Mouse (Mus musculus) gastrocnemius, postnatal 36 days (tissue): ENCODE measurements around the gene Vmn1r1. TPM values are rescaled to one million over a fixed set of nuclear protein-coding genes. Genes with fewer than 3 reads are reported as not detected.
"Not testable (repeated sequence)": the region's sequence is repeated elsewhere in the genome, so short reads cannot be mapped to it uniquely, and the experiment has no call there.

Experiments
- DNase-seq, 2 experiments: peaks; one replicate each; pipeline ENCODE4 v3.0.0; 2022
- intact Hi-C: fragments of 180-260 bp; cut with DNase I; formaldehyde crosslinking; loops from one replicate; pipeline ENCODE4 v1.15.1; 2025
- long read RNA-seq, 2 experiments: library from polyadenylated mRNA; stranded (forward); transcript quantifications; one replicate each; pipeline ENCODE4 v2.0.0; 2021
- total RNA-seq, 2 experiments: library from RNA; stranded (reverse); gene quantifications; 2 replicates each; pipeline ENCODE4 v1.2.3; 2021

Vmn1r1 gene
- total RNA-seq = not detected
- long read RNA-seq, experiment 1 = 0 reads
- long read RNA-seq, experiment 2 = 0 reads

DNA sequence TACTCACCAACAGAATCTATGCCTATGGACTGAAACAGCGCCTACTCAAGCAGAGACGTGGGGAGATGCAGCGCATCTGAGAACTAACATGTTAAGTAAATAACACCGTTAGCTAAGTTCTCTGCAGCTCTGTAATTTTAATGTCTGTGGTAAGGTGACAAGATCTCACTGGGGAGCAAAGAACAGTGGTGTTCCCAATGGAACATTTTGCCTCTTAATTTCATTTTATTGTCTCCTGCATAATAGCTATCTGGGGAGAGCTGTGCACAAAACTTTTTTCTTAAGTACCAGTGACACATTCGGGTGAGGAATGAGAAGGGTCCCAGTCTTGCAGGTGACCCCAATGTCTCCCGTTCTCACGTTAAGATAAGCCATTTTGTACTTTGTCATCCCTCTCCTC lies at the start of gene Vmn1r1:
Gene Vmn1r1 (minus strand): TSS at position 101 of the 400 bp plus-strand sequence.
- intact Hi-C loops = no loop called here
- no peak for DNase-seq

GRCm38 (mm10) chr1:182210322-182210721 lies 46.0 kb upstream of the Vmn1r1 start:
- intact Hi-C loops = no loop called here
- DNase-seq = no peak

GRCm38 (mm10) chr1:182192581-182192980 lies 28.3 kb upstream of the Vmn1r1 start:
- intact Hi-C loops = no loop called here
- no peak for DNase-seq

- DNase-seq = no peak
- intact Hi-C loops = no loop called here
These were observed 27.7 kb upstream of the Vmn1r1 start for GRCm38 (mm10) chr1:182191816-182192545.

DNA sequence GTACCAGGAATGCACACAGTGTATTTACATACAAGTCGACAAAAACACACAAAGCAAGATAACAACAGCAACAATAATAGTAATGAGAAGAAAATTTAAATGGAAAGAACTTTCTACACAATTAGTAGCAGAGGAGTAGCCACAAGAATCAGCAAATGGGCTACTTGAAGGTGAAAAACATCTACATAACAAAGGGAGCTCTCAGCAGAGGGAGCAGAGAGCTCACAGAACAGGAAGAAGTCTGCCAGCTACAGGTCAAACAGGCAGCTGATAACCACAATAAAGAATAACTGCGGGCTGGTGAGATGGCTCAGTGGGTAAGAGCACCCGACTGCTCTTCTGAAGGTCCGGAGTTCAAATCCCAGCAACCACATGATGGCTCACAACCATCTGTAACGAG lies 26.9 kb upstream of the Vmn1r1 start:
- no peak for DNase-seq
- intact Hi-C loops = no loop called here

DNA sequence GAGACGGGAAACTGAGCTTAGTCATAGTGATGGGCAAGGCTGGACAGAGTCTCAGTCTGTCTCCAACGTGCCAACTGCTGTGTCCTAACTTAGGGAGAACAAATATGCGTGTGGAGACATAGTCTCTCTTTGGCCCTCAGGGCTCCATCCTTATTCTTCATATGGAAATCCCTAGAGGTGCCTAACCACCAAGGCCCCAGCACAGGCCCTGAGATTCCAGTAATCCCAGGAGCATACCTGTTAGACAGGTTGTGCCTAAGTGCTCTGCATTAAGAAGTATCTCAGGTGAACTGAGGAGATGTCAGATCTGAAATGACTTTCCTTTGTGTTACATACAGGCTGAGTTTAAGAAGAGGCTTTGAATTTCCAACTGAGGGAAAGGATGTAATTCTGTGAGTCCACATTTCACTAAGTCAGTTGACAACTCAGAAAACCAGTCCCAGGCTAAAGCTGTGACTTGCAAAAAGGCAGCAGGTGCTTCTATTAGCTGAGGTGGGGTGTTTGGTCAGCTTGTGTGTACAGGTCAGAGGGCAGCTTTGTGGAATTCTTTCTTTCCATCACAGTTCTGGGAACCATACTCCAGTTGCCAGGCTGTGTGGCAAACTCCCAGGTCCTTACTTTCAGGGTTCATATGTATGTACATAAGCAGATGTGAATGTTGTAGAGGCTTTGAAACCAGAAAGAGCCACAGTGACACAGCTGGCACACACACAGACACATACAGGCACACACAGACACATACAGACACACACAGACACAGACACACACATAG lies 25.6 kb upstream of the Vmn1r1 start:
- intact Hi-C loops = no loop called here

GRCm38 (mm10) chr1:182182449-182182848 lies 18.2 kb upstream of the Vmn1r1 start:
- intact Hi-C loops, DNase-seq: not testable (repeated sequence)

More for the DNA sequence above, 25.6 kb upstream of the Vmn1r1 start:
- DNase-seq = no peak

DNA sequence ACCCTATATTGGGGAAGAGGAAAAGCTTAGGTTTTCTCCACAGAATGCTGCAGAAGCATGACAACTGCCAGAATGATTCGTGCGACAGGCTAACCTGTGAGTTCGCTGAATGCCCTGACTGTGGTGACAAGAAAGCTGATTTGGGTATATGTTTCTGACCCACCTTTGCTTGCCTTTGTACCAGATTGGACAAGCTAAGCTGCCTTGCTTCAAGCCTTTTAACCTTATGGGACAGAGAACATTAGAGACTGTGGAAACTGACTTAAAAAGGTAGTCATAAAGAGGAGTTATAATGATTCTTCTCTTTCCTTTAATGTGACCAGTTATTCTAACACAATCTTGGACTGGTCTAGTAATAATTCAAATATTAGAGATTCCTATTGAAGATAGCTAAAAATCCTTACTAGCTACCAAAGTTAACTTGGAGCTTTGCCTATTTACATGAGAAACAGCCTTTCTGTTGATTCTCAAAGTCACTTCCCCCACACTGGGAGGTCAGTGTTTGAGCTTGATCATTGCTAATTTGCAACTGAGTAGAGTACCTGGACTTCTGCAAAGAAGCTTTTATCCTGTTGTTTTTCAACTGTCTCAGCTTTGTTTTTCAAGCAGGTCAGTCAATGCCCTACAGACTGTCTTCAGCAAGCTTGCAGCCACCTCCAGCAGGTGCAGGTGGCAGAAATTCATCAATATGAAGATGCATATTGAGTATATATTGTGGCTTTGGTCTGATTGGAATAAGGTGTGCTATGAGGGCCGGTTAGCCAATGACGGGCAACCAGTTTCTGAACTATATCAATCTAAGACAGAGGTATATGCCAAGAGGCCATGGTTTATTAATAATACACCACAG lies 17.4 kb upstream of the Vmn1r1 start:
- no peak for DNase-seq
- intact Hi-C loops = no loop called here

GRCm38 (mm10) chr1:182176985-182177384 lies 12.7 kb upstream of the Vmn1r1 start:
- intact Hi-C loops = not testable (repeated sequence)

GRCm38 (mm10) chr1:182170206-182170605 lies 5.9 kb upstream of the Vmn1r1 start:
- DNase-seq, intact Hi-C loops: not testable (repeated sequence)

More at GRCm38 (mm10) chr1:182176985-182177384, 12.7 kb upstream of the Vmn1r1 start:
- not testable (repeated sequence) for DNase-seq

- no peak for DNase-seq
- intact Hi-C loops = no loop called here
These were observed 1.3 kb downstream of the Vmn1r1 start for GRCm38 (mm10) chr1:182162951-182163350.

DNA sequence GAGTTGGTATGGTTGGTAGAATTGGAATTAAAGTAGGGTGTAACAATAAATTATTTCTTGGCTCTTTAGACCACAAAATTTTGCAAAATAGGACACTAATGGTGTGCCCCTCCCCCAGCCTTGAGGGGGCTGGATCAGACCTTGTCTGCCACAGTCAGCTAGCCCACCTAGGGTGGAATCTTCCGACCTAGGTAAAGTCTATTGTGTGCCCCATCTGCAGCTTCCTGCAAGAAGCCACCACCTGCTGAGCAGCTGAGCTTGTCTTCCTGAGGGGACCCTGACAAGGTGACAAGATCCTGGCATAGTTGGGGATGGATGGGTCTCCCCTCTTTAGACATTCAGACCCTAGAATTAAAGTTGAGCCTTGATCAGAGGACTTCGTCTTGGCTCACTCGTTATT lies 4.7 kb downstream of the Vmn1r1 start:
- DNase-seq = no peak
- intact Hi-C loops = no loop called here

- no peak for DNase-seq
- intact Hi-C loops = no loop called here
These were observed 6.6 kb downstream of the Vmn1r1 start for GRCm38 (mm10) chr1:182157734-182158133.

- no peak for DNase-seq
- intact Hi-C loops = loop anchor here (2.0 kb wide), 1 partner anchor 47 kb away; no protein-coding TSS in a partner anchor
These were observed 14.3 kb downstream of the Vmn1r1 start for GRCm38 (mm10) chr1:182149966-182150365.

DNA sequence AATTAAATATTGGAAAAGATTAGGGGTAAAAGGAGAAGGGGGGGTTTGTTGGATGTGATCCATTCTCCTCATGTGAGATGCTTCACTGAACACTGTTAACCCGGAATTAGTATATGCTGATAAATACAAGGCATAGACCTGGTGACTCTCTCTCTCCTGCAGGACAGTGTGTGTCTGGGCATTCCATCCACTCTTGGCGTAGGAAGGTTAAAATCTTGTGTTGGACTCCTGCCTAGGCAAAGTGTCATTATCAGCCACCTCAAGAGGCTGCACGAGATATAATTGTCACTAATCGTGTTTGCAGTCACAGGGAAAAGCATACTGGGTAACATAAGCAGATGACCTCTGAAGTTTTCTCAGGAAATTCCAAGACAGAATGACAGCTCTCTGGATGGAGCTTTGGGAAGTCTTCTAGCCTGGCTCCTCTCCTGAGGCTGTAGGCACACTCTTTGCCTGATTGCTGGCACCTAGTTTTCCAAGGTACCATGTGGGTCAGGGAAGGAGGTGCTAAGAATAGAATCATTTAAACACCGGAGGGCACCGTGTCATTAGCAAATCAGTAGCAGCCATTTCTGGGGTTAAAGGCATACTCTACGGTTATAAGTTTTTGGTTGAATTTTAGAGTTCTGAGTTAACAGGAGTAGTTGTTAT lies 15.3 kb downstream of the Vmn1r1 start:
- DNase-seq = no peak
- intact Hi-C loops = no loop called here

DNA sequence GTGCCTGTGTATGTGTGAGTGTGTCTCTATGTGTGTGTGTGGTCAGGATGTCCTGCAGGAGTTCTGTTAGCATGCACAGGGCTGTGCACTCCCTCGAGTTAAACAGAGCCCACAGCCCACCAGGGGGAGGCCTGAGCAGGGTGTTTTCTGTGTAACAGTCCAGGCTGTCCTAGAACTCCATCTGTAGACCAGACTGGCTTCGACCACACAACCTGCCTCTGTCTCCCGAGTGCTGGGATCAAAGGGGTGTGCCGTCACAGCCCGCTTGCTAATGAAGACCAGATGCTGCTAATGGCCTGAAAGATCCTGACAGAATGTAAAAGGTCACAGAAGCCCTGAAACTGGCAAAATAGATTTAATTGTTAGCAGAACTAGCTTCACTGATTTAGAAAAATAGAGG lies 18.7 kb downstream of the Vmn1r1 start:
- DNase-seq = no peak
- intact Hi-C loops = no loop called here

GRCm38 (mm10) chr1:182143288-182143687 lies 21.0 kb downstream of the Vmn1r1 start:
- no peak for DNase-seq

GRCm38 (mm10) chr1:182142725-182143124 lies 21.6 kb downstream of the Vmn1r1 start:
- intact Hi-C loops = loop anchor here (5.0 kb wide), 1 partner anchor 415 kb away; no protein-coding TSS in a partner anchor
- DNase-seq = no peak

More at GRCm38 (mm10) chr1:182143288-182143687, 21.0 kb downstream of the Vmn1r1 start:
- intact Hi-C loops = loop anchor here (5.0 kb wide), 1 partner anchor 416 kb away; no protein-coding TSS in a partner anchor

DNA sequence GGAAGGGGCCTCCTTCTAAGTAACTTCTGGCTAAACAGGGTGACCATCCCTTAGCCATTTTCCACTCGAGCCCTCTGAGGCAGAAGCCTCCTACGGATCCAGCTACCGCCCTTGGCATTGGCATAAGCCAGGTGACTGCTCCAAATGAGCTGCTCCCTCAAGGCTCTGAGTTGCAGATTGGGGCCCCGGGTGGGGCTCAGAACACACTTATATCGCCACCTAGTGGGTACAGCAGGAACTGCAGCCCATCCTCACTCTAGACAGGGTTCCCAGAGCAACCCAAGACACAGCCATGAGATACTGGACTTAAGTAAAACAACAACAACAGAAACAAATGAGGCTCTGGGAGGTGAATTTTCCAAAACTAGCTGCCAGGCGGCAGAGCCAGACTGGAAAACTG lies 23.9 kb downstream of the Vmn1r1 start:
- DNase-seq = peak; percentile 60 to 71
- intact Hi-C loops = loop anchor here (2.0 to 5.0 kb wide), 2 partner anchors 254 to 413 kb away; no protein-coding TSS in a partner anchor

- DNase-seq = no peak
- intact Hi-C loops = loop anchor here (2.0 to 5.0 kb wide), 2 partner anchors 253 to 413 kb away; no protein-coding TSS in a partner anchor
These were observed 24.3 kb downstream of the Vmn1r1 start for GRCm38 (mm10) chr1:182139937-182140336.
